Comparison of ENCODE assay signal across 27 mouse cellular contexts in genomic region chr1:67238941-67239340, GRCm38 (mm10).
"Had no signal": no experiment of that assay in that cellular context is flagged by ENCODE, and none has a peak within 500 bp of the region (broad histone marks: within the 10 kb centered on the region; RNA-seq: fewer than 3 reads in every experiment).

No protein-coding gene starts in this region.

- H3K4me3 ChIP-seq: limb, embryonic 10.5 days; limb, embryonic 12.5 days; limb, embryonic 13.5 days; limb, embryonic 15.5 days; liver, embryonic 12.5 days; liver, embryonic 13.5 days; liver, embryonic 15.5 days; lung, embryonic 15.5 days; megakaryocyte, embryonic 14.5 days; midbrain, embryonic 10.5 days; midbrain, embryonic 12.5 days; midbrain, embryonic 13.5 days; midbrain, embryonic 15.5 days; myocyte; neural tube, embryonic 12.5 days had no signal

- H3K4me1 ChIP-seq: limb, embryonic 13.5 days; limb, embryonic 15.5 days; liver, embryonic 12.5 days; liver, embryonic 13.5 days; liver, embryonic 15.5 days; lung, embryonic 15.5 days; megakaryocyte, embryonic 14.5 days; midbrain, embryonic 10.5 days; midbrain, embryonic 12.5 days; midbrain, embryonic 13.5 days; midbrain, embryonic 15.5 days; neural tube, embryonic 12.5 days had no signal

- H3K36me3 ChIP-seq: limb, embryonic 10.5 days; limb, embryonic 12.5 days; limb, embryonic 13.5 days; limb, embryonic 15.5 days; liver, embryonic 12.5 days; liver, embryonic 13.5 days; liver, embryonic 15.5 days; lung, embryonic 15.5 days; midbrain, embryonic 10.5 days; midbrain, embryonic 12.5 days; midbrain, embryonic 13.5 days; midbrain, embryonic 15.5 days; neural tube, embryonic 12.5 days had no signal

- H3K27me3 ChIP-seq: limb, embryonic 12.5 days; limb, embryonic 13.5 days; limb, embryonic 15.5 days; liver, embryonic 12.5 days; liver, embryonic 13.5 days; liver, embryonic 15.5 days; lung, embryonic 15.5 days; megakaryocyte, embryonic 14.5 days; midbrain, embryonic 12.5 days; midbrain, embryonic 13.5 days; midbrain, embryonic 15.5 days; neural tube, embryonic 12.5 days had no signal

- H3K9ac ChIP-seq: limb, embryonic 12.5 days; limb, embryonic 13.5 days; limb, embryonic 15.5 days; liver, embryonic 12.5 days; liver, embryonic 13.5 days; liver, embryonic 14.5 days; liver, embryonic 15.5 days; liver, postnatal 0 days; lung, embryonic 14.5 days; lung, embryonic 15.5 days; midbrain, embryonic 12.5 days; midbrain, embryonic 13.5 days; midbrain, embryonic 15.5 days; neural tube, embryonic 12.5 days had no signal

- DNase-seq: left cerebral cortex, postnatal 4 days; liver, embryonic 13.5 days; liver, postnatal 0 days; lung, adult 18-20 months; lung, adult 2 months; lung, embryonic 14.5 days; lung, postnatal 10 days; lung, postnatal 14 days; lung, postnatal 36 days; lung, postnatal 4 days; midbrain, embryonic 14.5 days had no signal

- H3K27ac ChIP-seq: limb, embryonic 10.5 days; limb, embryonic 12.5 days; limb, embryonic 13.5 days; limb, embryonic 15.5 days; liver, embryonic 12.5 days; liver, embryonic 13.5 days; liver, embryonic 14.5 days; liver, embryonic 15.5 days; lung, embryonic 15.5 days; macrophage; midbrain, embryonic 10.5 days; midbrain, embryonic 12.5 days; midbrain, embryonic 13.5 days; midbrain, embryonic 15.5 days; neural tube, embryonic 12.5 days had no signal
